Mouse (Mus musculus) right cerebral cortex, adult 18-20 months (tissue): ENCODE data around the gene Pou3f3.
A peak's percentile ranks its signal among the peaks of the same experiment; 100 is the strongest.

ENCODE experiments used
- DNase-seq: peaks from one replicate; pipeline ENCODE4 v3.0.0; 2022; ENCODE audit warnings: mixed read lengths

The Pou3f3 gene

DNA sequence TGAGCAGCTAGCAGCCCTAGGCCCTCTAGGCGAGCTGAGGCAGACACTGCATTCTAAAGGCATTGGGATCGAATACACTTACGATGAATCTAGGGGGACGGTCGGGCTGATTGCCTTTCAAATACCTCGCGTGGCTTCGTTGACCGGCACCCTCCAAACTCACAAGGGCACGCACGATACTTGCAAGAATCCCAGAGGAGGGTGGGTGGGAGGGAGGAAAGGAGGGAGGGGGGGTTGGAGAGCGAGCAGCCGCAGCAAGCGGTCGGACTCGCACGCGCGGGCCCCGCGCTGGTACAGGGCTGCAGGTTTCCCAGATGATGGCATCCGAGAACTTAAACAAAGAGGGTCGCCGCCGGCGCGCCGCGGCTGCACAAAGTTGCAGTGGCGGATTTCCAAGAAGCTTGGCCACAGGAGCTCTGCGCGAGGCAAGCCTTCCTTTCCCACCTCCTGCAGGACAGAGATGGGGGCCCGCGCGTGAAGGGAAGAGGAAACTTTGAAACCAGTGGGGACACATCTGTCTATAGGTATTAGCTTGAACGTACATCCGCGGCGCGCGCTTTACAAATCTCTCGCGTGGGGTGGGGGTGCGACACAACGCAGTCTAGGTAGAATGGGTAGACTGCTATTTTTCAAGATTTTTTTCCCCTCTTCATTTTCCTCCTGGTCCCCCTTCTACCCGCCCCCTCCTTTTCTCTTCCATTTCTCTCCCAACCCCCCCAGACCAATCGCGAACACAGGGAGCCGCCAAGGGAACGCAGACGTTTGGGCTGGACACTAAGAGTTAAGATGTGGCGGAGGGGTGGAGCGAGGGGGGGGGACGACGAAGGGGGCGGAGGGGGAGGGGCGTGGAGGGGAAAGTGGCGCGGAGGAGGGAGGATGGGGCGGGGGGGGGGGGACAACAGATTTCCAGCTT is 647 bp upstream of the Pou3f3 start:
- DNase-seq = peak; percentile 51

DNA sequence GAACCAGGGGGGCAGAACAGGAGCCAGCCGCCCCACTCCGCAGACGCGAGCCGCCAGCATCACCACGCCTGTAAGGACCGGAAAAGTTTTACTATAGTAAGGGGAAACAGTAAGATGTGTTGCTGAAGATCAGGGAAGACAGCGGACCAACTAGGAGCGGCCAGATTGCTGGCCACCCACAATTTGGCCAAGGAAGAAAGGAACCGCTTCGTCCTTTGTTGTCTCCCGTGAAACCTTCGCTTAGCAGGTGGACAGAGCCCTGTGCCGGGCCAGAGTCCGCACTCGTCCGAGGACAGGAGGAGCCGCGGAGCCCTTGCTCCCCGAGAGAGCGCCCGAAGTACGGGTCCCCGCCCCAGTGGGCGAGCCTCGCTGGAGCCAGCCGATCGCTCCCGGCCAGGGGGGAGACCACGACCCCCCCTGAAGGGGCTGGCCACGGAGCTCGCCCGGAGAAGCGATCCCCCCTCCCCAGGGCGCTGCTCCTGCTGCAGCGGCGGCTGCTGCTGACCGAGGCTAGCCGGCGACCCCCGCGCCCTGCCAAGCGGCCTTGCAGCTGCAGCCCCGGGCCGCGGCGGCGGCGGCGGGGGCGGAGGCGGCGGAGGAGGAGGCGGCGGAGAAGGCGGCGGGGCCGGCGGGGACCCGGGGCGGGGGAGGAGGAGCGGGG is 933 bp downstream of the Pou3f3 start:
- DNase-seq = no peak

DNA sequence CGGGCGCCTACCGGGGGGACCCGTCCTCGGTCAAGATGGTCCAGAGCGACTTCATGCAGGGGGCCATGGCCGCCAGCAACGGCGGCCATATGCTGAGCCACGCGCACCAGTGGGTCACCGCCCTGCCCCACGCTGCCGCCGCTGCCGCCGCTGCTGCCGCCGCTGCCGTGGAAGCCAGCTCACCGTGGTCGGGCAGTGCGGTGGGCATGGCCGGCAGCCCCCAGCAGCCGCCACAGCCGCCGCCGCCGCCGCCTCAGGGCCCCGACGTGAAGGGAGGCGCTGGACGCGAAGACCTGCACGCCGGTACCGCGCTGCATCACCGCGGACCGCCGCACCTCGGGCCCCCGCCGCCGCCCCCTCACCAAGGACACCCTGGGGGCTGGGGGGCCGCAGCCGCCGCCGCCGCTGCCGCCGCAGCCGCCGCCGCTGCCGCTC is 1.8 kb downstream of the Pou3f3 start:
- no peak for DNase-seq

DNA sequence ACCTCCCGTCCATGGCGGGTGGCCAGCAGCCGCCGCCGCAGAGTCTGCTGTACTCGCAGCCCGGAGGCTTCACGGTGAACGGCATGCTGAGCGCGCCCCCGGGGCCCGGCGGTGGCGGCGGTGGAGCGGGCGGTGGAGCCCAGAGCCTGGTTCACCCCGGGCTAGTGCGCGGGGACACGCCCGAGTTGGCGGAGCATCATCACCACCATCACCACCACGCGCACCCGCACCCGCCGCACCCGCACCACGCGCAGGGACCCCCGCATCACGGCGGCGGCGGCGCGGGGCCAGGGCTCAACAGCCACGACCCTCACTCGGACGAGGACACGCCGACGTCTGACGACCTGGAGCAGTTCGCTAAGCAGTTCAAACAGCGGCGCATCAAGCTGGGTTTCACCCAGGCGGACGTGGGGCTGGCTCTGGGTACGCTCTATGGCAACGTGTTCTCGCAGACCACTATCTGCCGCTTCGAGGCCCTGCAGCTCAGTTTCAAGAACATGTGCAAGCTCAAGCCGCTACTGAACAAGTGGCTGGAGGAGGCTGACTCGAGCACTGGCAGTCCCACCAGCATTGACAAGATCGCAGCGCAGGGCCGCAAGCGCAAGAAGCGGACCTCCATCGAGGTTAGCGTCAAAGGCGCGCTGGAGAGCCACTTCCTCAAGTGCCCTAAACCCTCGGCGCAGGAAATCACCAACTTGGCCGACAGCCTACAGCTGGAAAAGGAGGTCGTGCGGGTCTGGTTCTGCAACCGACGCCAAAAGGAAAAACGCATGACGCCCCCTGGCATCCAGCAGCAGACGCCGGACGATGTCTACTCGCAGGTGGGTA is 2.4 kb downstream of the Pou3f3 start:
- peak; percentile 49 for DNase-seq

DNA sequence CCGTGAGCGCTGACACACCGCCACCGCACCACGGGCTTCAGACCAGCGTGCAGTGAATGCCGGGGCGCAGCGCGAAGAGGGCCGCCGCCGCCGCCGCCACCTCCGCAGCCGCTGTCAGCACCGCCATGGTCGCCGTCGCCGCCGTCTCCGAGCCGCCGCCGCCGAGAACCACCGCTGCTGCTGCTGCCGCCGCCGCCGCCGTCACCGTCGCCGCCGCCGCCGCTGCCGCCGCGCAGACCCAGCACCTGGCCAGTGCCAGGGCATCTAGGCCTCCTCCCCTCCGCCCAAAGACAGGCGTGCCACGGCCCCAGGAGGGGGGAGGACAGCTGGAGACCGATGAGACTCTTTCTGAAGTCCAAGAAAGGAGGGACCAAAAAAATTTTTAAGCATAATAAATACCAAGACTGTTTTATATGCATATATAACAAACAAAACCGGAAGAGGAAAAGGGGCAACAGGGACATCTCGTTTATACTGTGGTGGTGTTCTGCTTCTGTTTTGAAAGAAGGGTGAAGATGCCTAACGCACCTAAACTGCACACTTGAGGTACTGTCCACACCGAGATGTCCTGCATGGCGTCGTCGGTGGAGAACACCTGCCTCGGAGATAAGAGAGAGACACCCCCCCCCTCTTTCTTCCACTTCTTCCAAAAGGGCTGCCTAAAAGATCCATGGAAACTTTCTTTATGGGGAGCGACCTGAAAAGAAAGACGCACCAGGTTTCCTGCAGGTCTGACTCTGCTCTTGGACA is 3.2 kb downstream of the Pou3f3 start:
- no peak for DNase-seq

DNA sequence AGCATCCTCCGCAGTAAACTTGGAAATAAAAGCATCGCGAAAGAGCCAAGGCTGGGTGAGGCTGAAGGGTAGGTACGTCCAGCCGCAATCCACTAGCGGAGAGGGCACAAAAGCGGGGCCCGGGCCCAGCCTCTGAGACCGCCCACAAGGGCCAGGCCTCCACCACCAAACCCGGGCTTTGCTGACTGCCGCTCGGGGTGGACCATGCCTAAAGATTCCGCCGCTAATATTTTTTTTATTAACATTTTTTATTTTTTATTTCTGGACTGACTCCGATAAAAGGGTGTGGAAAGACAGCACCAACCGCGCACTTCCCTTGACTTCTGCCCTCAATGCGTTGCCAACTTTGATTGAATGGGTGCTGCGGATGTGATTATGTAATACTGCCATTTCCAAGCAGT is 3.9 kb downstream of the Pou3f3 start:
- no peak for DNase-seq

DNA sequence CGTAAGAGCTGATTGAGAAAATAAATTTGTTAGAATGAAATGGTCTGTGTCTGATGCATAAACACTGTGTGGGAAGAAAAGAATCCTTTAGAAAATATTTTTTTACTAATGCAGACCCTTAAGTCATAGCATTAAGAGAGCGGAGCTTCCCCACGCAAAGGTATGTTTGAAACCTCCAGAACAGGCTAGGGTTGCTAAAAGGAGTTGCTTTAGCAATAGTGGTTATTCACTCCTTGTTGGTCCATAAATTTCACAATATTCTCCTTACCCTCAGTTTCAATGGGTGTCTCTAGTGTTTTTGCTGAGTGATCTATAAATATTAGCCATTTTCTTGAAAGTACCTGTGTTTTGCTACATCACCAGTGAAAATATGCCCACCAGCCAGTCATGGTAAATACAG is 4.6 kb downstream of the Pou3f3 start:
- DNase-seq = no peak

DNA sequence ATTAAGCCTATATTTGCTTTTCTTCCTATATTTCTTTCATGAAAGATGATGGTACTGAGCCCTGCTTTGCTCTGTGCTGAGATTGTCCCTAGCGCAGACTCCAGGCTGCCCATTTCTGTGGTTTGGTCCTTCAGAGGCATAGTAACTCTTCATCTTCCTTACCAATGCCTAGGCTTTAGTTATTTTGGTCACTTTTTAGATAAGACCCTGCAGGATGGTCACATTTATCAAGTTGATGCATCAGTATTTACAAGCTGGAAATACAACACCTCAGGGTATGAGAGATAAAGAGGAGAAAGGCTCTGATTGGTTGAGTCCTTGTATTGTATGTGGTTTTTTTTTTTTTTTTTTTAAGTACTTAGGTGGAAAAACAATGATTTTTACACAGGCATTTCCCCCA is 5.2 kb downstream of the Pou3f3 start:
- DNase-seq = no peak

DNA sequence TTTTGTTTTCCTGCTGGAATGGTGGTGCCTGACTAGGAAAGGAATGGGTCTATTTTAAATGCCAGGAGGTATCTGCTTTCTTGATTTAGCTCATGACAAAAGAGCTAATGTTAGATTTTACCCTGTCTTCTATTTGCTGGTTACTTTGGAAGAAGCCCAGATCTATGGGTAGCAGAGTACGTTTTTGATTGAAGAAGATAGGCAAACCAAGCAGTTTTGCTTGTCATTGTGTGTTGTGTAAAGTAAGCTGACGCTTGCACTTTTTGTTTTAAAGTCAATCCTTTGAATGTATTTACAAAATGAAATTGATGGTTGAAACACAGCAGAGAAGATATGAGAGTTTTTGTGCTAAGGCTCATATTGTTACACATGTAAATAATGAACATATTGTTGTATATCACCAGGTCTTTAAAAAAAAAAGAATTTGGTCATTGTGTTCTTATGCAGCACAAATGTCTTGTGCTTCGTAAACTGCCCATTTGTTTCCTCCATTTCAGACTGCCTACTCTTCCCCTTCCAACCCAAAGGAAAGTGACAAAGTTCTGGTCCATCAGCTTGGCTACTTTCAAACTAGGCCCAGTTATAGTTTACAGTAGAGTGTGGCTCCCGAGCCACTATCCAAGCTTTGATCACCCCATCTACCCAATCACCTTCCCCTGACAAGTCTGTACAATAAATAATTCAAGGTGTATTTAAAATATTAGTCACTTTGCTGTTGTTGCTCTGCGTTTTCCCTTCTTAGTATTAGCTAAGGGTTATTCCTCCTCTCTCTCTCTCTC is 6.5 kb downstream of the Pou3f3 start:
- DNase-seq = no peak

DNA sequence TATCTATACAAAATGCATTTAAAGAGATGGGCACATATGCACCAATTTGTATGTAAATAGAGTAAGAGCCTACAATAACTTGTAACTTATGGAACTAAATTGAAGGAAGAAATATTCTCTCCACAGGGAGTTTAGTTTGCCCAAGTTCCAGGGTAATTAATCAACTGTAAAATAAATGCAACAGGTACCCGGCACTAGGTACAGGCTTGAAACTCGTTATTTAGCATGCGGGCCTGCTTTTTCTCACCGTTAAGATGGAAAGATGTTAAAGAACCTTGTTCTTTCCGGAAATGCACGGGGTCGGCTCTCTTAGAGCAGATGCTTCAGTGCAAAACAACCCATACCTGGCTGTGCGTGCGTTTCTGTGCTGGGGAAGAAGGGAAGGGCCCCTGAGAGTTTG is 7.4 kb downstream of the Pou3f3 start:
- DNase-seq = no peak

DNA sequence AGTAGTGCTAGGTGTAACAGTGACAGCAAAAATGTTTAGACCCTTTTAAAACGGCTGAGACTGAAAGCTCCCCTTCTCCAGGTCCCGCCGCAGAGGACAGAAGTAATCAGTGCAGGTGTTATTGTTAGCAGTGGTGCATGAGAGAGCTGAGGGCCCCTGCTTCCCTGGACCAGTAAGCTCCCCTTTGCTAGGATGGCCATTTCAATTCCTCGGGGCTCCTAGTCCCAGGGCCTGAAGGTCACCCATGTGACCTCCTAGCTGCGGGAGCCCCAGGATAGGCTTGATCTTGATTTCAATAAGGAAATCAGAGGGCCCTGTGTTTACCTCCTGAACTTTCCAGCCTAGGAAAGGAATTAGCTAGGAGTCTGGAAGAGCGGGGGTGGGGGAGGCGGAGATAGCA is 7.9 kb downstream of the Pou3f3 start:
- DNase-seq = no peak

DNA sequence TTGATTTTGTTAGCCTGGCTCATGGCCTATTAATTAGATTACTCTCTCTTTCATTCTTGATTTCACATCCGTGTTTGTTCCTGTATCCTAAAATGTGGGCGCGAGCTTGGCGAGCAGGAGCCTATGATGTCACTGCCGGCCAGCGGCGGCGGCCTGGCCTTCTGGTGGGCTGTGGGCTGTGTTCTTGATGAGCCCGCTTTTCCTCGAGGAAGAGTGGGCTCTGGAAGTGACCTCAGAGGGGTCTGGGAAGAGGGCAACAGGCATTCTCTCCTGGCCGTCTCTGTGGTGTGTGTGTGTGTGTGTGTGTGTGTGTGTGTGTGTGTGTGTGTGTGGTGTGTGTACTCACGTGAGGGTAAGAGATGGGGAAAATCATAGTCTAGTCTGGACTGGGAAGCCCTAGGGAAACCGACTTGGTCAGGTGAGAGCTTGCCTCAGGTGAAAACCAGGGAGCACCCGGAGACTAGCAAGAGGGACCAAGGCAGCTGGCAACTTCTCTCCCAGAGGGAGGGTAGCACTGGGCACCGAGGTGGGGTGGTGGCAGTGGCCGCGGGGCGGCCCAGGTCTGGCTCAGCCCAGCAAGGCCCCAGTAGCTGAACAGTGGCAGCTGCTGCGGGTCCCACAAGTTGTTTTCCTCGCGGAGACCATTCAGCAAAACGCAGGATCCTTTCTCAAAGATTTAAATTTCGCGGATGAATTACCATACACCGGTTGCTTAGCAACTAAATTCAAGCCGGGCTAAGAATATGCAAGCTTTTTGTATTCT is 8.5 kb downstream of the Pou3f3 start:
- DNase-seq = no peak

DNA sequence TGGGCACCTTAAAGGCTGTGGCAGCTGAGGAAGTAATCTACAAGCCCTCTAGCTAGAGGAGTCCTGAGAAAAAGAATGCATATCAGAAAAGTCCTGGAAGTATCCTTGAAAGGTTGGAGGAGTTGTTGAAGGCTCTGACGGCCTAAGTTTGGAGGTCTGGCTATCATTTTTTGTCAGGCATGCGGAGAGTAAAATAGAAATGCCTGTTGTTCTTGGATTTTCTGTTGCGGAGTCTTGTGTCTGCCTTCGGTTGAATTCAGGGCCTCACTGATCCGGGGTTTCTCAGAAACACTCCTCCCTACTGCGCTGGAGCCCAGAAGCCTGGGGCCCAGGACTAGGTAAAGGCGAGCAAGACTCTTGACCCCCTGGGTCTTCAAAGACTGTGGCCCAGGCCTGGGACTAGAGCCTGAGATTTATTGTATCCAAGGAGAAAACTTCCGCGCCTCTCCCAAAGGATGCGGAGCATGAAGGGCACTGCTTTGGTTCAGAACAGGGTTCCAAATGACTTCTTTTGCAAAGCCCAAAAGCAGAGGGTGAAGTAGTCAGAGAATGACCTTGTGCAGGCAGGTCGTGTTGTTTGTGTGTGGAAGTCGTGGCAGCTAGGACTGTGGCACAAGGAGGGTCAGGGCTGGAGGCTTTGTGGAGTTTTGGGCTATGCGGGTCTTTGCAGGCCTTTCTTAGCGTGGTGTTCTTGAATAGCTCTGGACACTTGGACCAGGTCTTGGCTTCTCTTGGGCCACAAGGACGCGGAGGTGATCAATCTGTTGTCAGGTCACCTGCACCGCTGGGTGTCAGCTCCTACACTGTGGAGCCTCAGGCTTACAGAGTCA is 9.6 kb downstream of the Pou3f3 start:
- no peak for DNase-seq

DNA sequence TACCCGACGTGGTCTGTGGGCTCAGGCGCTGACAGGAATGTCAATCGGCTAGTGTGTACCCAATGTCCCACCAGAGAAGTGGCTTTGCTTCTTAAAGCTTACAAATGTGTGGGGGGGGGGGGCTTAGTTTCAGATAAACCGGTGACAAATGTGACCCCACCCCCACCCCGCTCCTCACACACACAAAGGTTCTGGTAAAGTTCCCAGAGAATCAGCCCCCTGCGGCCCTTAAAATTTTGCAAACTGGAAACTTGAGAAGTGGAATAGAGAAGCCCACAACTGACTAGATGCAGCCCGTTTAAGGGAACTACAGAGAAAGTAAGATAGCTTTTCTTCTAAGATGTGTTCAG is 10.2 kb downstream of the Pou3f3 start:
- DNase-seq = no peak

DNA sequence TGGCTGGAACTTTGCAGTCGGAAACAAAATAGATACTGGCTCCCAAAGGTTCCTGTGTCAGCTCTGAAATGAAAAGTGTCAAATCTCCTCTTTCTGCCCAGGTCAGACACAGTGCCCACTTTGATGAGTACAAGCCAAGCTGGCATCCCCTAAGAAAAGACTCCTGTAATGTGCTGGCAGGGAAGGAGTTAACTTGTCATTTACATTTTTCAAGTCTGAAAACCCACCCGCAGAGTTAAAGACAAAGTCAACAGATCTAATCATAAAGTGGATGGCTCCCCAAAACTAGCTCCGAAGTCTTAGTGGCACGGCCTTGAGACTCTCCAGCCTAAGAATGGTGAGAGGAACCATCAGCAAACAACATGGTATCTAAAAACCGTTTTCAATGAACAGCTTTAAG is 11.6 kb downstream of the Pou3f3 start:
- DNase-seq = no peak

DNA sequence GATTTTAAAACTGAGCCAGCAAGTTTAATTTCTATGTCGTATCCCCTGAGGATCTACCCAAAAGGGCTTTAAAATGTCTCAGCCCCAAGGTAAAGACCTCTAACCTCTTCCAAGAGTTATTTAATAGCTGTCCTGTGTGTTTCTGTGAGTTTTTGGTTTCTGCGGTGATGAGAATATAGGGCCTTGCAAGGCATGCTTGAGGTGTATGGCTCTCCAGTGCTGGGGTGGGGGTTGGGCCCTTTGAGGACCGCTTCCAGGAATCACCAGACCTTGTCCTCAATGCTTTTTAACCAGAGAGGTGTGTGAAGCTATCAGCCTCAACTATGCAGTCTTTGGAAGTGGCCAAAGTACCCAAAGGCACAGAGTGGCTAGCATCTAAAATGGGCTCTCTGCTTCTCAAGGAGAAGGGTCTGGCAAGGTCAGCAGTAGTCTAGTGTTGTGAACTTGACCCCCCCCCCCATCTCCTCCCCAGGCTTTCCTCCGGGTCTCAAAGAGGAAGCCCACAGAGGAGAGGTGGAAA is 12.1 kb downstream of the Pou3f3 start:
- no peak for DNase-seq

DNA sequence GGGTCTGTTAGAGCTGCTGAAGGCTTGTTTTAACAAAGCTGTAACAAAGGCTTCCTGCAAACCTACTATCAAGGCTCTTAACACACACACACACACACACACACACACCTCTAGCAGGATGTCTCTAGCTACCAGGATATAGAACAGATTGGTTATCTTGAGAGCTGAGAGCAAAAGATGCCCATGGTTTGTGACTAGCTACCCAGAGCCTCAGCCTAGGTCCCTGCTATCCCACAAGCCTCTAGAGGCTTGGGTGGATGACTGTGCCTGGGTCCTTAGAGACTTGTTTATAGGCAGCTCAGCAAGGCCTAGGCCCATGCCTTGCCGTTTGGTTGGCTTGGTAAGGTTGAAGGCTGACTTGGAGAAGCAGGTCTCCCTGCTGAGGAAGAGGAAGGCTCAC is 13.5 kb downstream of the Pou3f3 start:
- DNase-seq = no peak

DNA sequence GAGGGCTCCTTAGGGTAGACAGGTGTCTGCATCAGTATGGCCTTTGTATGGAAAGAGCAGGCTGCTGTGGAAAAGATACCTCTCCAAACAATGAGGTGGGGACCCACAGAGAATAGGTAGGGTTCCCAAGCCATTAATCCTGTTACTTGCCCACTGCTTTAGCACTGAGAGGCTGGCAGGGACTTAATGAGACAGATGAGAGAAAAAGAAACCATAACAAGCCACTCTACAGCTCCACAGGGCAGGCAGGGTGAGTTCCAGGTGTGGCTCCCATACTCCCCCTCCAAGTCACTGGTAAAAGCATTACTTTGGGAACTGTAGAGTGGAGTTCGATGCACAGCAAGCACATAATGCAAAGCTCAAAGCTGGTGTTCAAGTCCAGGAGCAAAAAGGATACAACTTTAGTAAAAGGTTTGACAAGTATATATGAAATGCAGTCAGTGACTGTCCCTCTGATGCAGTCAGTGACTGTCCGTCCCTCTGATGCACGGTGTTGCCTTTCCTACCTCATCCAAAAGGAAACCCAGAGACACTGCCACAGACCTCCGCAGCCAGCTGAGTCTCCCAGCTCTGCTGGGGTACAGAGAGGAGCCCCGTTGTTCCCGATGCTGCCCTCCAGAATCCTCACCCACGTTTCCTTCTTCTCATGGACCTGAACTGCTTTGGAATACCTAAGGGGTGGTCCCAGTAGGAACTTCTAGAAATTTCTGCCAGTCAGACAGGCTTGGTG is 14.0 kb downstream of the Pou3f3 start:
- no peak for DNase-seq

DNA sequence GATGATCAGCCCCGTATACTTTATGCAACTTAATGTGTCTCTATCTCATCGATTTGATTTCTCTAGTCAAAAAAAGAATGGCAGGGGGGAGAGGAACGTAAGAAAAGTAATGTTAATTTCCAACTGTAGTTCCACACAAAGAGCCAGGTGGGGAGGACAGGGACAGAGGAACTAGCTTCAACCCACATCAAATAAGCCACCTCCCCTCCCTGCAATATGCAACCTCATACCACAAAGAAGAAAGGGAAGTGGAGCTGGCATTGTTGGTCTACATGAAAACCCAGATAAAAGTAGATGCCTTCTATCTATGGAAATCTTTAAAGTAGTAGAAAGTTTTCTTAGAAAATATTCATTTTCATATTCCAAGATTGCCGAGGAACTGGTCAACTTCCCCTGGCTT is 14.7 kb downstream of the Pou3f3 start:
- DNase-seq = no peak
